In genomic region chr9:12690948-12691279, GRCm38 (mm10) we compare ENCODE assay signal across 25 mouse cellular contexts.
DNase-seq lines count a peak whose midpoint lies in the region; ATAC-seq lines count a peak whose summit lies in the region.
"Had no signal": no experiment of that assay in that cellular context is flagged by ENCODE, and none has a peak within 500 bp of the region (broad histone marks: within the 10 kb centered on the region; RNA-seq: fewer than 3 reads in every experiment).

No protein-coding gene starts in this region.

- no peak overlapping the region for H3K27ac ChIP-seq in forebrain, embryonic 12.5 days
- no peak overlapping the region for H3K27ac ChIP-seq in forebrain, embryonic 16.5 days (ENCODE audit: low read length)
- no peak overlapping the region for H3K27ac ChIP-seq in midbrain, embryonic 12.5 days (replicated peaks)
- H3K27ac ChIP-seq in midbrain, embryonic 13.5 days = no peak overlapping the region
- H3K27ac ChIP-seq: heart, embryonic 15.5 days; hindbrain, postnatal 0 days; limb, embryonic 13.5 days; liver, embryonic 12.5 days; neural tube, embryonic 12.5 days; stomach, embryonic 15.5 days had no signal

- H3K4me1 ChIP-seq in forebrain, embryonic 12.5 days = 0 out of 2 replicates have a peak, but pooled peaks cover 3% of the 10 kb centered on the region
- H3K4me1 ChIP-seq in forebrain, embryonic 16.5 days (replicated peaks; ENCODE audit: control insufficient read depth, insufficient read depth, low read length) = no peaks in the 10 kb centered on the region; the same call in 1 of the 2 replicates
- no peaks in the 10 kb centered on the region for H3K4me1 ChIP-seq in midbrain, embryonic 12.5 days
- H3K4me1 ChIP-seq in midbrain, embryonic 13.5 days (replicated peaks) = no peaks in the 10 kb centered on the region
- H3K4me1 ChIP-seq: heart, embryonic 15.5 days; limb, embryonic 13.5 days; liver, embryonic 12.5 days; neural tube, embryonic 12.5 days; stomach, embryonic 15.5 days had no signal

- no peaks in the 10 kb centered on the region for H3K27me3 ChIP-seq in forebrain, embryonic 12.5 days
- H3K27me3 ChIP-seq in forebrain, embryonic 16.5 days (replicated peaks; ENCODE audit: control insufficient read depth, insufficient read depth, low read length) = no peaks in the 10 kb centered on the region
- no peaks in the 10 kb centered on the region for H3K27me3 ChIP-seq in midbrain, embryonic 12.5 days
- no peaks in the 10 kb centered on the region for H3K27me3 ChIP-seq in midbrain, embryonic 13.5 days
- H3K27me3 ChIP-seq: heart, embryonic 15.5 days; limb, embryonic 13.5 days; liver, embryonic 12.5 days; neural tube, embryonic 12.5 days; stomach, embryonic 15.5 days had no signal

- H3K4me2 ChIP-seq in forebrain, embryonic 12.5 days = no peak overlapping the region
- H3K4me2 ChIP-seq in forebrain, embryonic 16.5 days (ENCODE audit: low read length) = no peak overlapping the region
- no peak overlapping the region for H3K4me2 ChIP-seq in midbrain, embryonic 12.5 days (replicated peaks)
- H3K4me2 ChIP-seq in midbrain, embryonic 13.5 days (replicated peaks) = no peak overlapping the region
- H3K4me2 ChIP-seq: heart, embryonic 15.5 days; limb, embryonic 13.5 days; liver, embryonic 12.5 days; neural tube, embryonic 12.5 days; stomach, embryonic 15.5 days had no signal

- no peak overlapping the region for H3K4me3 ChIP-seq in forebrain, embryonic 12.5 days (replicated peaks)
- H3K4me3 ChIP-seq in forebrain, embryonic 16.5 days (replicated peaks; ENCODE audit: low read length) = no peak overlapping the region
- no peak overlapping the region for H3K4me3 ChIP-seq in midbrain, embryonic 12.5 days
- H3K4me3 ChIP-seq in midbrain, embryonic 13.5 days (replicated peaks) = no peak overlapping the region
- H3K4me3 ChIP-seq: heart, embryonic 15.5 days; limb, embryonic 13.5 days; liver, embryonic 12.5 days; neural tube, embryonic 12.5 days; stomach, embryonic 15.5 days had no signal

- no peaks in the 10 kb centered on the region for H3K36me3 ChIP-seq in forebrain, embryonic 12.5 days (replicated peaks)
- H3K36me3 ChIP-seq in forebrain, embryonic 16.5 days (ENCODE audit: control insufficient read depth, insufficient read depth) = no peaks in the 10 kb centered on the region
- H3K36me3 ChIP-seq in midbrain, embryonic 12.5 days = no peaks in the 10 kb centered on the region
- no peaks in the 10 kb centered on the region for H3K36me3 ChIP-seq in midbrain, embryonic 13.5 days
- H3K36me3 ChIP-seq: heart, embryonic 15.5 days; limb, embryonic 13.5 days; liver, embryonic 12.5 days; neural tube, embryonic 12.5 days; stomach, embryonic 15.5 days had no signal

- H3K9ac ChIP-seq in forebrain, embryonic 12.5 days = no peak overlapping the region
- no peak overlapping the region for H3K9ac ChIP-seq in forebrain, embryonic 16.5 days (replicated peaks; ENCODE audit: low read depth, low read length)
- H3K9ac ChIP-seq in midbrain, embryonic 12.5 days (replicated peaks) = no peak overlapping the region
- no peak overlapping the region for H3K9ac ChIP-seq in midbrain, embryonic 13.5 days (replicated peaks)
- H3K9ac ChIP-seq: heart, embryonic 15.5 days; limb, embryonic 13.5 days; liver, embryonic 12.5 days; neural tube, embryonic 12.5 days; stomach, embryonic 15.5 days had no signal

- ATAC-seq in forebrain, embryonic 12.5 days (ENCODE audit: low FRiP score) = peak; percentile 59
- no peak; the same call in 1 of the 2 replicates for ATAC-seq in forebrain, embryonic 16.5 days
- peak; percentile 34; the same call in 1 of the 2 replicates for ATAC-seq in midbrain, embryonic 12.5 days (ENCODE audit: low FRiP score, low read depth)
- ATAC-seq in midbrain, embryonic 13.5 days = no peak
- ATAC-seq: hindbrain, postnatal 0 days; intestine, embryonic 16.5 days; liver, embryonic 12.5 days had no signal

- WGBS in forebrain, embryonic 12.5 days = 14% methylated on average over 1 of the region's 1 CpGs
- WGBS in forebrain, embryonic 16.5 days = 14% methylated on average over 1 of the region's 1 CpGs
- 34% methylated on average over 1 of the region's 1 CpGs for WGBS in midbrain, embryonic 12.5 days
- 39% methylated on average over 1 of the region's 1 CpGs for whole genome bisulfite sequencing in midbrain, embryonic 13.5 days

- H3K9me3 ChIP-seq in forebrain, embryonic 12.5 days = no peaks in the 10 kb centered on the region
- no peaks in the 10 kb centered on the region for H3K9me3 ChIP-seq in forebrain, embryonic 16.5 days (ENCODE audit: control insufficient read depth, low read length)
- no peaks in the 10 kb centered on the region for H3K9me3 ChIP-seq in midbrain, embryonic 12.5 days
- no peaks in the 10 kb centered on the region for H3K9me3 ChIP-seq in midbrain, embryonic 13.5 days
- H3K9me3 ChIP-seq: heart, embryonic 15.5 days; limb, embryonic 13.5 days; liver, embryonic 12.5 days; neural tube, embryonic 12.5 days; stomach, embryonic 15.5 days had no signal

- peak; percentile 13 for DNase-seq in embryo, embryonic 11 days
- DNase-seq in retina, embryonic 14.5 days (ENCODE audit: low spot score) = peak; percentile 76
- no peak for DNase-seq in thymus, postnatal 25 days
- no peak for DNase-seq in yolk sac, embryonic 10.5 days (ENCODE audit: low spot score)
- DNase-seq: adrenal gland, postnatal 36 days; cerebellum, adult 11-12 months; cerebellum, postnatal 10 days; heart, postnatal 36 days; kidney, adult 9 months; kidney, postnatal 14 days; lung, adult 18-20 months; lung, postnatal 10 days; right cerebral cortex, adult 18-20 months; thymus, postnatal 36 days had no signal

Comparison
In these comparisons a context has a peak if more than half of its experiments do, and no peak if none do; other contexts are left out.
1. ATAC-seq: peak in forebrain, embryonic 12.5 days (single experiment) and midbrain, embryonic 12.5 days (single experiment); none in forebrain, embryonic 16.5 days (single experiment) and midbrain, embryonic 13.5 days (single experiment).
2. DNase-seq: peak in embryo, embryonic 11 days (single experiment) and retina, embryonic 14.5 days (single experiment); none in thymus, postnatal 25 days (single experiment) and yolk sac, embryonic 10.5 days (single experiment).